Mouse (Mus musculus): ENCODE measurements at regions not wholly inside any gene's neighbourhood (a gene's known extent, or its start where the extent isn't known, plus 50 kb on each side); places are given as distances from the start of the nearest gene placed in this dataset.

GRCm38 (mm10) chr1:185574978-185575377, 120.3 kb downstream of the Slc30a10 start:
- no peak for TF ChIP-seq POLR2A (IDR thresholded peaks at IDR 0.05; ENCODE audit: low read depth, low read length)
- TF ChIP-seq CTCF (conservative IDR thresholded peaks at IDR 0.05; ENCODE audit: insufficient read depth, insufficient read length, low read depth, low read length), result no peak

Data from kidney, adult 2 months (tissue).